Mouse (Mus musculus): Measurements from ENCODE around the gene Spag9. TPM values are rescaled to one million over a fixed set of nuclear protein-coding genes. Genes with fewer than 3 reads are reported as not detected.
A peak's percentile ranks its signal among the peaks of the same experiment; 100 is the strongest.

The Spag9 gene
- polyA plus RNA-seq, 1 experiment from 2014 or later = 71.1 TPM

DNA sequence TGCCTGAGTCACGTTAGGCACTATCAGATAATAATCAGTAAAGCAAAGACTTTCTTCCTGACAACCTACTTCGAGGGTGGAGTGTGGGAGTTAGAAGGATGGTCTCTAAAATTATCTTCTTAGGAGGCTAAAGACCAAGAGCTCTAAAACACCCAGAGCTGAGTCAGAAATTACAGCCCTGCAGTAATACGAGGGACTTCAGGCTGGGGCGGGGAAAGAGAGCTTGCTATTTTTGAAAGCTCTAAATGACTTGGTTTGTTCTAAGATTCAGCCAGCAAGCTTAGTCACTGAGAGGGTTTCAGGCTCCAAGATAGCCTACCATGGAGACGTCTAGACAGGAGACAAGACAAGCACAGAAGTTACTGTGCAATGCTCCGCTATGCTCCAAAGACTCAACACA is 30.5 kb upstream of the Spag9 start:
- Histone ChIP-seq H3K9me3 (replicated peaks) (no peaks in the 10 kb centered on the region), H3K9ac (replicated peaks) (no peak overlapping the region), H3K4me1 (peaks cover 22% of the 10 kb centered on the region), H3K27me3 (replicated peaks) (no peaks in the 10 kb centered on the region), H3K27ac (replicated peaks) (no peak overlapping the region), H3K36me3 (peaks cover 50% of the 10 kb centered on the region), H3K4me3 (replicated peaks) (no peak overlapping the region), H3K4me2 (no peak overlapping the region)
- ATAC-seq (ENCODE audit: low FRiP score) = no peak
- 96% methylated on average over 6 of the region's 6 CpGs for WGBS

DNA sequence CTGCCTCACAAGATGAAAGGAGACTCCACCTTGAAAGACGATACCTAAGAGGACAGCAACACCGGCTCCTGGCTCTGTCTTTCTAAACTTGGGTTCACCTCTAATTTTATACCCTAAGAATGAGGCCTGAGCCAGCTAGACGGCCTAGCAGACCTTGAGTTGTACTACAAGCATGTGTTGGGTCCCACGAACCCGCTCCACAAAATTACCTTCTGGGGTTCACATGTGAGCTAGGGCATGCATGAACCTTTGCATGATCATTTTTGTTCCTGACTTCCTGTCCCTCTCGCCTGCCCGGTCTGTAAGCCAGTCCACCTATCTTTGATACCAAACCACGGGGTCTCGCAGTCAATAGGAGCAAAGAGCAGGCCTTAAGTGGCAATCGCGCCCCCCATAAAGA is 28.5 kb upstream of the Spag9 start:
- peaks cover 33% of the 10 kb centered on the region for H3K36me3 ChIP-seq
- no peaks in the 10 kb centered on the region for H3K9me3 ChIP-seq (replicated peaks)
- H3K27me3 ChIP-seq (replicated peaks) = no peaks in the 10 kb centered on the region
- H3K4me3 ChIP-seq (replicated peaks) = peak overlapping the region; percentile 75
- H3K27ac ChIP-seq (replicated peaks) = peak overlapping the region; percentile 87
- WGBS = 5% methylated on average over 11 of the region's 11 CpGs
- peak overlapping the region; percentile 64 for H3K9ac ChIP-seq (replicated peaks)
- H3K4me2 ChIP-seq = peak overlapping the region; percentile 83
- peaks cover 22% of the 10 kb centered on the region for H3K4me1 ChIP-seq
- ATAC-seq (ENCODE audit: low FRiP score) = peak; percentile 19; the same call in 1 of the 2 replicates

DNA sequence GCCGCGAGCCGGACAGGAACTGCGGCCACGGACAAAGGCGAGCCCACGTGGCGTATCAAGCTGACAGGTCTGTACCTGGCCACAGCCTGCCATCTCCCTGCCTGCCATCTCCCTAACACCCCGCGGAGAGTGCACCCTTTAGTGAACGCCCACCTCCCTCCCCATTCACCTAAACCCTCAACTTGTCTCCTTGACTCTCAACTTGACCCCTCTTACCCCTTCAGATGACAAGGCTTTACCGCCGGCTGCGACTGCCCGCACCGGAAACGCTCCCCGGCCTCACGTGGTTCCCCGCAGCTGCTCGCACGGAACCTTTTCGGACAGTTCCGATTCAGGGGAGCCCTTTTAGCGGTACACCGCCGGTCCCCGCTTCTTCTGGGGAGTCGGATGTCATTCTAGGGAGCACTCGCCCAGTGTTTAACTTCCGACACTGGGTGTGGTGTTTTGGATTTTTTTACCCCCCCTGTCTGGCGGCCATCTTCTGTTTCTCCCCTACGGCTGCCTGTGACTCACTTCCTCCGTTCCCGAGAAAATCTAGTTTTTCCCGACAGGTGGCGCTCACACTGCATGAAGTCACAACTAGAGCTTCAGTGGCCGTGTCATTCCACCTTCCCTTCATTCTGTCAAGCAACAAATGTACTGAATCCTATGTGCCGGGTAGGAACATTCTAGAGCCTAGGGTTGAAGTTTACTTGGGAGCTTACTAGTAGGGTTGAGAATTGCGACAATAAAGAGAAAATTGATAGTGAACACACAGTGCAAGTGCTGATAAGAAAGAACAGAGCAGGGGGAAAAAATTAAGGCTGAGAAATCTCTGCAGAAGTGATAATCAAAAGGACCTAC is 27.7 kb upstream of the Spag9 start, which contains the start of the genes Gm20390 and Nme1:
TSS of gene Gm20390 (minus strand) at position 289 of the 843 bp plus-strand sequence.
TSS of gene Nme1 (minus strand) at position 517 of the 843 bp plus-strand sequence.
- Histone ChIP-seq H3K27me3 (replicated peaks) (no peaks in the 10 kb centered on the region), H3K4me1 (peaks cover 22% of the 10 kb centered on the region), H3K4me3 (replicated peaks) (peak within 1 kb of the TSS; percentile 75), H3K9me3 (replicated peaks) (no peaks in the 10 kb centered on the region), H3K27ac (replicated peaks) (peak within 1 kb of the TSS; percentile 87), H3K9ac (replicated peaks) (peak within 1 kb of the TSS; percentile 64), H3K36me3 (peaks cover 25% of the 10 kb centered on the region), H3K4me2 (peak within 1 kb of the TSS; percentile 83)
- peak; percentile 96 for ATAC-seq (ENCODE audit: low FRiP score)
- WGBS = under 1% methylated on average over 40 of the region's 40 CpGs

DNA sequence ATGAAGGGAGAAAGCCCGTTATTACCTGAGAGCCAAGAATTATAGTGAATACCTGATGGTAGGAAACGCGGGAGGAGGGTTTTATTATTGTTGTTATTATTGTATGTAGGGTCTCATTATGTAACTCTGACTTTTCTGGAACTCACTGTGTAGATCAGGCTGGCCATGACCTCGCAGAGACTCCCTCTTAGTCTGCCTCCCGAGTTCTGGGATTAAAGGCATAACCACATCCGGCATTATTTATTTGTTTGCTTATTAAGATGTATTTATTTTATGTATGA is 27.1 kb upstream of the Spag9 start:
- WGBS = 48% methylated on average over 6 of the region's 6 CpGs
- Histone ChIP-seq H3K4me2 (peak overlapping the region; percentile 54), H3K9me3 (replicated peaks) (no peaks in the 10 kb centered on the region), H3K9ac (replicated peaks) (0 out of 2 replicates have a peak overlapping the region, but pooled peaks have one; percentile 9), H3K27me3 (replicated peaks) (no peaks in the 10 kb centered on the region), H3K36me3 (peaks cover 21% of the 10 kb centered on the region), H3K4me1 (peaks cover 22% of the 10 kb centered on the region), H3K4me3 (replicated peaks) (peak overlapping the region; percentile 75), H3K27ac (replicated peaks) (peak overlapping the region; percentile 76)
- ATAC-seq (ENCODE audit: low FRiP score) = peak; percentile 2; the same call in 1 of the 2 replicates

GRCm38 (mm10) chr11:93969171-93969570 is 26.7 kb upstream of the Spag9 start:
- Histone ChIP-seq H3K27me3 (replicated peaks) (no peaks in the 10 kb centered on the region), H3K9ac (replicated peaks) (no peak overlapping the region), H3K4me1 (peaks cover 22% of the 10 kb centered on the region), H3K4me2 (peak overlapping the region; percentile 54; the same call in 1 of the 2 replicates), H3K36me3 (peaks cover 17% of the 10 kb centered on the region), H3K4me3 (replicated peaks) (no peak overlapping the region), H3K27ac (replicated peaks) (peak overlapping the region; percentile 76), H3K9me3 (replicated peaks) (no peaks in the 10 kb centered on the region)
- no peak for ATAC-seq (ENCODE audit: low FRiP score)
- 95% methylated on average over 6 of the region's 6 CpGs for WGBS

GRCm38 (mm10) chr11:93969799-93970198 is 26.1 kb upstream of the Spag9 start:
- Histone ChIP-seq H3K27ac (replicated peaks) (no peak overlapping the region), H3K36me3 (peaks cover 11% of the 10 kb centered on the region), H3K9me3 (replicated peaks) (no peaks in the 10 kb centered on the region), H3K9ac (replicated peaks) (no peak overlapping the region), H3K4me2 (no peak overlapping the region), H3K27me3 (replicated peaks) (no peaks in the 10 kb centered on the region), H3K4me3 (replicated peaks) (no peak overlapping the region), H3K4me1 (peaks cover 22% of the 10 kb centered on the region)
- no peak for ATAC-seq (ENCODE audit: low FRiP score)
- WGBS = 80% methylated on average over 1 of the region's 1 CpGs

DNA sequence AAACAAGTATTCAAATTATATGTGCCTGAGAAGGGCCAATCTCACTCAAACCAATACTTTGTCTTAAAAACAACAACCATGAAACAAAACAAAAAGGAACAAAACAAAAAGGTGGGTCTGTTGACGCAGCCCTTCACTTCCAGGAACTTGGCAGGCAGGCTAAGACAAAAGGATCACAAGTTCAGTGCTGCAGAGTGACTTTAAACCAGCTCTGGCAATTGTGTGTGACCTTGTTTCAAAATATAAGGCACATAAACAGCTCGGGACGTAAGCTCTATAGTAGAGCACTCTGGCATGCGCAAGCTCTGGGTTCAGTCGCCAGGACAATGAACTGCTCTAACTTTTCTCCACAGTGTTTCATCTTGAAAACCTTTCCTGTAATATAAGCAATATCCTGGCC is 22.9 kb upstream of the Spag9 start:
- Histone ChIP-seq H3K9ac (replicated peaks) (no peak overlapping the region), H3K36me3 (no peaks in the 10 kb centered on the region), H3K27me3 (replicated peaks) (no peaks in the 10 kb centered on the region), H3K27ac (replicated peaks) (no peak overlapping the region), H3K9me3 (replicated peaks) (no peaks in the 10 kb centered on the region), H3K4me2 (no peak overlapping the region), H3K4me1 (peaks cover 8% of the 10 kb centered on the region), H3K4me3 (replicated peaks) (no peak overlapping the region)
- 86% methylated on average over 5 of the region's 5 CpGs for WGBS
- ATAC-seq (ENCODE audit: low FRiP score) = no peak

- ATAC-seq (ENCODE audit: low FRiP score) = no peak
- Histone ChIP-seq H3K27ac (replicated peaks) (no peak overlapping the region), H3K9ac (replicated peaks) (no peak overlapping the region), H3K4me3 (replicated peaks) (no peak overlapping the region), H3K4me1 (no peaks in the 10 kb centered on the region), H3K9me3 (replicated peaks) (no peaks in the 10 kb centered on the region), H3K4me2 (no peak overlapping the region), H3K27me3 (replicated peaks) (no peaks in the 10 kb centered on the region), H3K36me3 (no peaks in the 10 kb centered on the region)
- 20% methylated on average over 6 of the region's 6 CpGs for WGBS
These were observed 16.3 kb upstream of the Spag9 start for GRCm38 (mm10) chr11:93979502-93980049.

- H3K4me3 ChIP-seq (replicated peaks) = no peak overlapping the region
- no peak overlapping the region for H3K4me2 ChIP-seq
- H3K4me1 ChIP-seq = no peaks in the 10 kb centered on the region
- H3K27me3 ChIP-seq (replicated peaks) = no peaks in the 10 kb centered on the region
- no peaks in the 10 kb centered on the region for H3K9me3 ChIP-seq (replicated peaks)
- H3K27ac ChIP-seq (replicated peaks) = no peak overlapping the region
- no peak overlapping the region for H3K9ac ChIP-seq (replicated peaks)
- 93% methylated on average over 3 of the region's 3 CpGs for WGBS
- H3K36me3 ChIP-seq = no peaks in the 10 kb centered on the region
- no peak for ATAC-seq (ENCODE audit: low FRiP score)
These were observed 11.3 kb upstream of the Spag9 start for GRCm38 (mm10) chr11:93984619-93985018.

- no peak for ATAC-seq (ENCODE audit: low FRiP score)
- H3K27me3 ChIP-seq (replicated peaks) = no peaks in the 10 kb centered on the region; the same call in 1 of the 2 replicates
- H3K4me1 ChIP-seq = no peaks in the 10 kb centered on the region
- H3K27ac ChIP-seq (replicated peaks) = no peak overlapping the region
- 87% methylated on average over 5 of the region's 5 CpGs for WGBS
- H3K4me2 ChIP-seq = no peak overlapping the region
- no peaks in the 10 kb centered on the region for H3K36me3 ChIP-seq
- H3K9me3 ChIP-seq (replicated peaks) = no peaks in the 10 kb centered on the region
- no peak overlapping the region for H3K9ac ChIP-seq (replicated peaks)
- H3K4me3 ChIP-seq (replicated peaks) = no peak overlapping the region
These were observed 10.6 kb upstream of the Spag9 start for GRCm38 (mm10) chr11:93985265-93985664.

- no peaks in the 10 kb centered on the region for H3K9me3 ChIP-seq (replicated peaks)
- H3K9ac ChIP-seq (replicated peaks) = no peak overlapping the region
These were observed 9.6 kb upstream of the Spag9 start for GRCm38 (mm10) chr11:93986298-93986697.

GRCm38 (mm10) chr11:93987026-93987425 is 8.9 kb upstream of the Spag9 start:
- no peaks in the 10 kb centered on the region for H3K4me1 ChIP-seq
- no peak for ATAC-seq (ENCODE audit: low FRiP score)
- H3K4me3 ChIP-seq (replicated peaks) = no peak overlapping the region
- no peak overlapping the region for H3K27ac ChIP-seq (replicated peaks)
- no peak overlapping the region for H3K4me2 ChIP-seq
- 91% methylated on average over 4 of the region's 4 CpGs for WGBS
- no peak overlapping the region for H3K9ac ChIP-seq (replicated peaks)
- no peaks in the 10 kb centered on the region for H3K9me3 ChIP-seq (replicated peaks)
- H3K27me3 ChIP-seq (replicated peaks) = peaks cover 3% of the 10 kb centered on the region; the same call in 1 of the 2 replicates
- no peaks in the 10 kb centered on the region for H3K36me3 ChIP-seq

More at GRCm38 (mm10) chr11:93986298-93986697, 9.6 kb upstream of the Spag9 start:
- H3K4me1 ChIP-seq = no peaks in the 10 kb centered on the region
- no peak overlapping the region for H3K4me2 ChIP-seq
- no peaks in the 10 kb centered on the region for H3K36me3 ChIP-seq
- no peak overlapping the region for H3K27ac ChIP-seq (replicated peaks)
- ATAC-seq (ENCODE audit: low FRiP score) = no peak
- H3K27me3 ChIP-seq (replicated peaks) = no peaks in the 10 kb centered on the region; the same call in 1 of the 2 replicates
- H3K4me3 ChIP-seq (replicated peaks) = no peak overlapping the region

All from neural tube, embryonic 15.5 days (tissue).